Mouse (Mus musculus): ENCODE measurements at regions not wholly inside any gene's neighbourhood (a gene's known extent, or its start where the extent isn't known, plus 50 kb on each side); places are given as distances from the start of the nearest gene placed in this dataset.

GRCm38 (mm10) chr4:31658820-31659219 is 305.1 kb upstream of the Map3k7 start:
- Histone ChIP-seq H3K9ac (no peak overlapping the region), H3K27me3 (no peaks in the 10 kb centered on the region), H3K27ac (no peak overlapping the region), H3K9me3 (no peaks in the 10 kb centered on the region), H3K4me1 (replicated peaks) (no peaks in the 10 kb centered on the region), H3K4me3 (no peak overlapping the region), H3K36me3 (no peaks in the 10 kb centered on the region), H3K4me2 (no peak overlapping the region)
- no peak for ATAC-seq (ENCODE audit: low FRiP score)
- 65% methylated on average over 5 of the region's 5 CpGs for WGBS

- no peak overlapping the region for H3K4me2 ChIP-seq
- no peaks in the 10 kb centered on the region for H3K9me3 ChIP-seq
- H3K36me3 ChIP-seq: no peaks in the 10 kb centered on the region
- no peak overlapping the region for H3K27ac ChIP-seq
- ATAC-seq (ENCODE audit: low FRiP score): no peak
- no peaks in the 10 kb centered on the region for H3K4me1 ChIP-seq (replicated peaks)
- no peaks in the 10 kb centered on the region for H3K27me3 ChIP-seq
- H3K4me3 ChIP-seq: no peak overlapping the region
- 32% methylated on average over 4 of the region's 4 CpGs for WGBS
- no peak overlapping the region for H3K9ac ChIP-seq
Observed at GRCm38 (mm10) chr4:31660896-31661295, 303.0 kb upstream of the Map3k7 start.

GRCm38 (mm10) chr4:31671530-31672170 is 292.2 kb upstream of the Map3k7 start:
- H3K4me3 ChIP-seq: no peak overlapping the region
- H3K27me3 ChIP-seq: no peaks in the 10 kb centered on the region
- H3K4me2 ChIP-seq: no peak overlapping the region
- H3K9me3 ChIP-seq: no peaks in the 10 kb centered on the region
- WGBS: 59% methylated on average over 6 of the region's 6 CpGs
- H3K4me1 ChIP-seq (replicated peaks): no peaks in the 10 kb centered on the region
- H3K9ac ChIP-seq: no peak overlapping the region
- no peak overlapping the region for H3K27ac ChIP-seq
- no peaks in the 10 kb centered on the region for H3K36me3 ChIP-seq
- no peak for ATAC-seq (ENCODE audit: low FRiP score)

GRCm38 (mm10) chr4:31672171-31672841 is 291.6 kb upstream of the Map3k7 start:
- H3K9ac ChIP-seq: no peak overlapping the region
- no peaks in the 10 kb centered on the region for H3K9me3 ChIP-seq
- H3K4me1 ChIP-seq (replicated peaks): no peaks in the 10 kb centered on the region
- H3K27ac ChIP-seq: no peak overlapping the region
- no peaks in the 10 kb centered on the region for H3K27me3 ChIP-seq
- 68% methylated on average over 9 of the region's 9 CpGs for WGBS
- no peak overlapping the region for H3K4me3 ChIP-seq
- ATAC-seq (ENCODE audit: low FRiP score): no peak
- no peaks in the 10 kb centered on the region for H3K36me3 ChIP-seq
- H3K4me2 ChIP-seq: no peak overlapping the region

GRCm38 (mm10) chr4:31672842-31673171 is 291.1 kb upstream of the Map3k7 start:
- Histone ChIP-seq H3K4me1 (replicated peaks) (no peaks in the 10 kb centered on the region), H3K4me2 (no peak overlapping the region), H3K27ac (no peak overlapping the region), H3K27me3 (no peaks in the 10 kb centered on the region), H3K36me3 (no peaks in the 10 kb centered on the region), H3K9ac (no peak overlapping the region), H3K9me3 (no peaks in the 10 kb centered on the region), H3K4me3 (no peak overlapping the region)
- WGBS: 88% methylated on average over 2 of the region's 2 CpGs
- ATAC-seq (ENCODE audit: low FRiP score): no peak; the same call in 1 of the 2 replicates

DNA sequence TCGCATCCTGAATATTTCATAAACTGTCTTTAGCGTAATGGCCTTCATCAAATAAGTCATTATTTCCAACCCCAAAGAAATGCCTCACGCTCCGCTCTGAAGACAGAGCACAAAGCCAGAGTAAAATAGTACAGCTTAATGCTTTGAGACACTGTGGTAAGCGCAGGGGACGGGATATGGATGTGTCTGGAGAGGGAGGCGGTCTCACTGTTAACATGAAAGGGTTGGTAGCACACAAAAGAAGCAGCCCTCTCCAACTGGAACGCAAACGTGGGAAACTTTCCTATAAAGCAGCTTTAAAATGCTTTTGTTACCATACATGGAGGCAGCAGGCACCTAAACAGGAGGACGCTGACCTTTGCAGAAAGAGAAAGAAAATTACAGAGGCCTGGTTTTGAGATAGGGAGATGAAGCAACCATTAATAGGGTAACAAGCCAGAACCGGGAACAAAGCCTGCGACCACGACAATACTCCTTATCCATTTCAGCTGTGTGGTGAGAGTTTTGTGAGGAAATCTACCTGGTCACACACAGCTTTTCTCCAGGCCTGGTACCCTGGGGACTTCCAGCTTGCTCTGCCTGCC is 284.8 kb upstream of the Map3k7 start:
- no peaks in the 10 kb centered on the region for H3K9me3 ChIP-seq
- H3K4me3 ChIP-seq: no peak overlapping the region
- H3K27ac ChIP-seq: no peak overlapping the region
- no peaks in the 10 kb centered on the region for H3K27me3 ChIP-seq
- 48% methylated on average over 13 of the region's 13 CpGs for WGBS
- H3K36me3 ChIP-seq: no peaks in the 10 kb centered on the region
- no peaks in the 10 kb centered on the region for H3K4me1 ChIP-seq (replicated peaks)
- H3K9ac ChIP-seq: no peak overlapping the region
- ATAC-seq (ENCODE audit: low FRiP score): no peak
- H3K4me2 ChIP-seq: no peak overlapping the region

DNA sequence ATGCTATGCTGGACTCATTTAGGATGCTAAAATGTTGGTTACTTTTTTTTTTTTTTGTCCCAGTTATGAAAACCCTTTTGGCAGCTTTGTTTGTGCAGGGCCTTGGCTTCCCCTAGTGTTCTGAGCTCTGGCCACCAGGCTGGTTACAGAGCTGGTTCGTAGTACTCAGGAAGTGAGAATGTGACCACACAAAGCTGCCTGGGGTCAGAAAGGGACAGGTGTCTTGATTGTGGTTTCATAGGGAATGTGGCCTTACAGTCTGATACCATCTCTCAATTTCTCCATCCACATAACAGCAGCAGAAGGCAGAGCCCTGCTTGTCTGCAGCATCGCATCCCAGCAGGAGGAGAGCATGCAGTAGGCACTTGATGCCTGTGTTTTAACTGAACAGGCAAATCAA is 282.9 kb upstream of the Map3k7 start:
- 80% methylated on average over 2 of the region's 2 CpGs for WGBS
- Histone ChIP-seq H3K9ac (no peak overlapping the region), H3K9me3 (no peaks in the 10 kb centered on the region), H3K4me2 (no peak overlapping the region), H3K27me3 (no peaks in the 10 kb centered on the region), H3K27ac (no peak overlapping the region), H3K36me3 (no peaks in the 10 kb centered on the region), H3K4me3 (no peak overlapping the region), H3K4me1 (replicated peaks) (no peaks in the 10 kb centered on the region)
- ATAC-seq (ENCODE audit: low FRiP score): no peak

DNA sequence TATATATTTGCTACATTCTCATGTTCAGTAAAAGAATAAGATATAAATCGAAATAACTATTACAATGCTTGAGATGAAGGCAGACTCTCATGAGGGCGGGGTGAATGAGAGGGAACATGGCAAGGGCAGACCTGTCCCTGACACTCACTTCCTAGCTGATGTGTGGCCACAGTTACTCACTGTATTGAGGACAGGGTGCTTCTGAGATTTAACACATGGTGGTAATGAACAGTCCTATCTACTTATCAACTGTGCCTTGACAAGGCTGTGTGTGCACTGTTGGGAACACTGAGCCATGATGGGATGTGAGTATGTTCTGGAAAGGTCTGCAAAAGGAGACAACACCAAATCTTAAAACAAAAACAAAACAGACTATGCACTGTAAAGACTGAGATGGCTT is 274.8 kb upstream of the Map3k7 start:
- Histone ChIP-seq H3K9me3 (no peaks in the 10 kb centered on the region), H3K4me2 (no peak overlapping the region), H3K36me3 (no peaks in the 10 kb centered on the region), H3K27me3 (no peaks in the 10 kb centered on the region), H3K4me1 (replicated peaks) (no peaks in the 10 kb centered on the region), H3K9ac (no peak overlapping the region), H3K27ac (no peak overlapping the region), H3K4me3 (no peak overlapping the region)
- no peak for ATAC-seq (ENCODE audit: low FRiP score)
- 90% methylated on average over 2 of the region's 2 CpGs for WGBS

- Histone ChIP-seq H3K9ac (no peak overlapping the region), H3K4me3 (no peak overlapping the region), H3K4me1 (replicated peaks) (no peaks in the 10 kb centered on the region), H3K9me3 (0 out of 2 replicates have a peak, but pooled peaks cover 7% of the 10 kb centered on the region), H3K4me2 (no peak overlapping the region), H3K27ac (no peak overlapping the region), H3K36me3 (no peaks in the 10 kb centered on the region), H3K27me3 (no peaks in the 10 kb centered on the region)
- 61% methylated on average over 9 of the region's 9 CpGs for WGBS
- ATAC-seq (ENCODE audit: low FRiP score): no peak
Observed at GRCm38 (mm10) chr4:31697769-31698505, 266.0 kb upstream of the Map3k7 start.

DNA sequence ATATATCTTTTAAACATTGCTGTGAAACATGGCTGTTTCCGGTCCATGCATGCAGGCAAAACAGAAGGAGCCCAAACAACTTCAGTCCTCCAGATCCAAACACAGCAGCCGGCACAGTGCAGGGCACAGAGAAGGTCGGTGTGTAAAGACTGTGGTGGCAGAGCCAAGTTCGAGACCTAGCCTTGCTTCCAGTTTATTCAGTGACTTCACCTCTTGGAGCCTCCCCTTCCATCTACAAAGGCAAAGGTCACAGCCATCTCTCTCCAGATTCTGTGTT is 265.5 kb upstream of the Map3k7 start:
- 82% methylated on average over 4 of the region's 4 CpGs for WGBS
- H3K27ac ChIP-seq: no peak overlapping the region
- H3K9ac ChIP-seq: no peak overlapping the region
- H3K36me3 ChIP-seq: no peaks in the 10 kb centered on the region
- H3K27me3 ChIP-seq: no peaks in the 10 kb centered on the region
- ATAC-seq (ENCODE audit: low FRiP score): no peak
- 0 out of 2 replicates have a peak, but pooled peaks cover 7% of the 10 kb centered on the region for H3K9me3 ChIP-seq
- H3K4me2 ChIP-seq: no peak overlapping the region
- H3K4me3 ChIP-seq: no peak overlapping the region
- no peaks in the 10 kb centered on the region for H3K4me1 ChIP-seq (replicated peaks)

DNA sequence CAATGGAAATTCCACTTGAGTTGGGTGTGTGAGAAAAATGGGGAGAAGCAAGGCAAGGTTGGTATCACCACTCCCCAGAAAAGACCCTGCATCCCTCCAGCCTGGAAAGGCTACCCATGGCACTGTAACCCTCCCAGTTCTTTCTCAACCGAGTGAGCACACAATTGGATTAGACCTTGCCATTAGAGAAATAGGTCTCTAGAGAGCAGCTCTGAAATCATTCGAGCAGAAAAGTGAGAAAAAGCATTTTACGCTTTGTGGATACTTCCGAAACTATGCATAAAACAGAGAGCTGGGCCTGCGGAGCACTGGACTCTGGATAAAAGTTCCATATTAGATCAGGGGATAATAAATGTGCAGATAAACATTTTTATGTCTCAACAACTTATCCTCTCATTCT is 264.6 kb upstream of the Map3k7 start:
- ATAC-seq (ENCODE audit: low FRiP score): no peak

GRCm38 (mm10) chr4:31714054-31714651 is 249.7 kb upstream of the Map3k7 start:
- H3K9me3 ChIP-seq: no peaks in the 10 kb centered on the region
- H3K9ac ChIP-seq: no peak overlapping the region
- no peaks in the 10 kb centered on the region for H3K4me1 ChIP-seq (replicated peaks)
- H3K27ac ChIP-seq: no peak overlapping the region
- H3K36me3 ChIP-seq: no peaks in the 10 kb centered on the region
- no peak overlapping the region for H3K4me3 ChIP-seq
- WGBS: 75% methylated on average over 2 of the region's 2 CpGs
- ATAC-seq (ENCODE audit: low FRiP score): no peak
- H3K27me3 ChIP-seq: no peaks in the 10 kb centered on the region
- H3K4me2 ChIP-seq: no peak overlapping the region

More for the DNA sequence above, 264.6 kb upstream of the Map3k7 start:
- Histone ChIP-seq H3K4me2 (no peak overlapping the region), H3K4me1 (replicated peaks) (no peaks in the 10 kb centered on the region), H3K9me3 (0 out of 2 replicates have a peak, but pooled peaks cover 5% of the 10 kb centered on the region), H3K9ac (no peak overlapping the region), H3K36me3 (no peaks in the 10 kb centered on the region), H3K27ac (no peak overlapping the region), H3K27me3 (no peaks in the 10 kb centered on the region), H3K4me3 (no peak overlapping the region)
- 60% methylated on average over 5 of the region's 5 CpGs for WGBS

Data from hindbrain, embryonic 13.5 days (tissue).